Mouse (Mus musculus) heart, postnatal 0 days (tissue): ENCODE data around the gene BC052040.

ENCODE experiments used
- CTCF ChIP-seq: IDR thresholded peaks from 2 replicates; pipeline ENCODE4 v1.5.1; 2016; ENCODE audit warnings: antibody characterized with exemption, control low read depth, low read depth
- EP300 ChIP-seq: IDR thresholded peaks from 2 replicates; pipeline ENCODE4 v1.6.1; 2016; ENCODE audit warnings: antibody characterized with exemption, low read depth

DNA sequence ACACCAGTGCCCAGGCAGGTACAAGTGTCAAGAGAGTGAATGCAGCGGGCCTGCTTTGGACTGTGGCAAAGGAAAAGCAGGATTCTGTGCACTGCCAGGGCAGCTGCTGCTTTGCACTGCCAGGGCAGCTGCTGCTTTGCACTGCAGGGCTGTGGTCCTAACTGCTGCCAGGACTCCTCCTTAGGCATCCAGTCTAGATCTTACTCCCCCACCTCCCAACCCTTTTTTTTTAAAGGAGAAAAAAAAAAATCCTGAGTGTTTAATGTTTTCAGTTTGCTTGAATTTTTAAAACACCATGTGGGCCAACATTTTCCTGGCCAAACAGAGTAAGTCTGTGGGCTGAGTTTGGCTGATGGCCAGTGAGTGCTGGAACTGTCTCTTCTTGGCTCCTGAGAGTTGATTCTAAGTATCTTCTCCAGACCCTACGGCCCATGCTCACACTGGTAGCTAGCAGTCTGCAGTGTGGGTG is 11.2 kb downstream of the BC052040 start:
- TF ChIP-seq CTCF (no peak), EP300 (no peak)
